Mouse (Mus musculus) limb, embryonic 10.5 days (tissue): ENCODE measurements at regions not wholly inside any gene's neighbourhood (a gene's known extent, or its start where the extent isn't known, plus 50 kb on each side); places are given as distances from the start of the nearest gene placed in this dataset.

Experiments
- DNase-seq: peaks from one replicate; pipeline ENCODE4 v3.0.0-alpha.2; 2017; ENCODE audit warnings: low spot score
- H3K27ac ChIP-seq: fragments of 300-500 bp; sonication (generic); 2 replicates; pipeline ENCODE4 v1.5.1; 2016; ENCODE audit warnings: mild to moderate bottlenecking
- H3K27me3 ChIP-seq: fragments of 300-500 bp; sonication (generic); 2 replicates; pipeline ENCODE4 v1.6.1; 2016; ENCODE audit warnings: low read depth, mild to moderate bottlenecking; ENCODE audit not compliant: poor library complexity, severe bottlenecking
- H3K36me3 ChIP-seq: fragments of 300-500 bp; sonication (generic); 2 replicates; pipeline ENCODE4 v1.6.1; 2016; ENCODE audit warnings: mild to moderate bottlenecking, moderate library complexity
- H3K4me1 ChIP-seq: fragments of 300-500 bp; sonication (generic); 2 replicates; pipeline ENCODE4 v1.6.1; 2016
- H3K4me3 ChIP-seq: fragments of 300-500 bp; sonication (generic); 2 replicates; pipeline ENCODE4 v1.5.1; 2016; ENCODE audit warnings: mild to moderate bottlenecking, moderate library complexity
- H3K9me3 ChIP-seq: fragments of 300-500 bp; sonication (generic); replicated peaks from 2 replicates; pipeline ENCODE4 v1.6.1; 2016; ENCODE audit warnings: mild to moderate bottlenecking
- WGBS: fragments of 180-500 bp; shearing (Covaris S2); methylation state at CpG from one replicate; pipeline ENCODE4 v1.1.7; 2016; 5-methylcytosine and 5-hydroxymethylcytosine counted together

GRCm38 (mm10) chr3:149575678-149576077 lies 585.3 kb upstream of the Adgrl2 start:
- WGBS: 84% methylated on average over 3 of the region's 3 CpGs
- H3K27me3 ChIP-seq: no peaks in the 10 kb centered on the region
- H3K4me3 ChIP-seq: no peak overlapping the region
- H3K9me3 ChIP-seq: no peaks in the 10 kb centered on the region
- H3K27ac ChIP-seq: no peak overlapping the region
- H3K36me3 ChIP-seq: no peaks in the 10 kb centered on the region
- peaks cover 5% of the 10 kb centered on the region for H3K4me1 ChIP-seq
- no peak for DNase-seq

GRCm38 (mm10) chr3:149566853-149567252 lies 576.5 kb upstream of the Adgrl2 start:
- Histone ChIP-seq H3K4me1 (no peaks in the 10 kb centered on the region), H3K4me3 (no peak overlapping the region), H3K27ac (no peak overlapping the region), H3K9me3 (no peaks in the 10 kb centered on the region), H3K27me3 (no peaks in the 10 kb centered on the region), H3K36me3 (no peaks in the 10 kb centered on the region)
- 89% methylated on average over 6 of the region's 6 CpGs for WGBS
- no peak for DNase-seq

- WGBS: 88% methylated on average over 9 of the region's 9 CpGs
- DNase-seq: no peak
- H3K9me3 ChIP-seq: no peaks in the 10 kb centered on the region
- no peaks in the 10 kb centered on the region for H3K36me3 ChIP-seq
- H3K4me1 ChIP-seq: no peaks in the 10 kb centered on the region
- no peaks in the 10 kb centered on the region for H3K27me3 ChIP-seq
- H3K27ac ChIP-seq: no peak overlapping the region
- H3K4me3 ChIP-seq: no peak overlapping the region
These were observed 560.0 kb upstream of the Adgrl2 start for GRCm38 (mm10) chr3:149550231-149550951.

GRCm38 (mm10) chr3:149547045-149547444 lies 556.7 kb upstream of the Adgrl2 start:
- H3K36me3 ChIP-seq: no peaks in the 10 kb centered on the region
- 82% methylated on average over 6 of the region's 6 CpGs for WGBS
- no peaks in the 10 kb centered on the region for H3K27me3 ChIP-seq
- H3K4me3 ChIP-seq: no peak overlapping the region
- DNase-seq: no peak
- no peaks in the 10 kb centered on the region for H3K4me1 ChIP-seq
- H3K27ac ChIP-seq: no peak overlapping the region
- H3K9me3 ChIP-seq: no peaks in the 10 kb centered on the region

- Histone ChIP-seq H3K27ac (no peak overlapping the region), H3K4me1 (no peaks in the 10 kb centered on the region), H3K27me3 (no peaks in the 10 kb centered on the region), H3K36me3 (no peaks in the 10 kb centered on the region), H3K4me3 (no peak overlapping the region), H3K9me3 (no peaks in the 10 kb centered on the region)
- 79% methylated on average over 10 of the region's 10 CpGs for WGBS
- DNase-seq: no peak
These were observed 555.9 kb upstream of the Adgrl2 start for GRCm38 (mm10) chr3:149546256-149546655.

- H3K27me3 ChIP-seq: no peaks in the 10 kb centered on the region
- H3K9me3 ChIP-seq: no peaks in the 10 kb centered on the region
- no peaks in the 10 kb centered on the region for H3K36me3 ChIP-seq
- peaks cover 17% of the 10 kb centered on the region for H3K4me1 ChIP-seq
- no peak overlapping the region for H3K4me3 ChIP-seq
- H3K27ac ChIP-seq: no peak overlapping the region
- DNase-seq: no peak
- 23% methylated on average over 4 of the region's 4 CpGs for WGBS
These were observed 543.8 kb upstream of the Adgrl2 start for GRCm38 (mm10) chr3:149534183-149534582.

- Histone ChIP-seq H3K4me1 (peaks cover 17% of the 10 kb centered on the region), H3K27me3 (no peaks in the 10 kb centered on the region), H3K9me3 (no peaks in the 10 kb centered on the region), H3K4me3 (no peak overlapping the region), H3K27ac (no peak overlapping the region), H3K36me3 (no peaks in the 10 kb centered on the region)
- no peak for DNase-seq
- WGBS: 89% methylated on average over 13 of the region's 13 CpGs
These were observed 539.8 kb upstream of the Adgrl2 start for GRCm38 (mm10) chr3:149530026-149530607.

GRCm38 (mm10) chr3:149526509-149526908 lies 536.2 kb upstream of the Adgrl2 start:
- Histone ChIP-seq H3K4me1 (peaks cover 23% of the 10 kb centered on the region), H3K27ac (no peak overlapping the region), H3K27me3 (no peaks in the 10 kb centered on the region), H3K36me3 (no peaks in the 10 kb centered on the region), H3K9me3 (no peaks in the 10 kb centered on the region), H3K4me3 (no peak overlapping the region)
- WGBS: 93% methylated on average over 3 of the region's 3 CpGs
- no peak for DNase-seq

- Histone ChIP-seq H3K27ac (no peak overlapping the region), H3K36me3 (no peaks in the 10 kb centered on the region), H3K27me3 (peaks cover 13% of the 10 kb centered on the region), H3K4me1 (peaks cover 37% of the 10 kb centered on the region), H3K4me3 (peak overlapping the region; percentile 53), H3K9me3 (no peaks in the 10 kb centered on the region)
- DNase-seq: no peak
- WGBS: 32% methylated on average over 15 of the region's 15 CpGs
These were observed 529.2 kb upstream of the Adgrl2 start for GRCm38 (mm10) chr3:149519575-149519929.

GRCm38 (mm10) chr3:149518928-149519574 lies 528.7 kb upstream of the Adgrl2 start:
- H3K9me3 ChIP-seq: no peaks in the 10 kb centered on the region
- H3K27ac ChIP-seq: 0 out of 2 replicates have a peak overlapping the region, but pooled peaks have one; percentile 22
- no peaks in the 10 kb centered on the region for H3K36me3 ChIP-seq
- no peak for DNase-seq
- WGBS: 6% methylated on average over 27 of the region's 27 CpGs
- H3K4me1 ChIP-seq: peaks cover 32% of the 10 kb centered on the region
- H3K27me3 ChIP-seq: peaks cover 13% of the 10 kb centered on the region
- H3K4me3 ChIP-seq: peak overlapping the region; percentile 53

GRCm38 (mm10) chr3:149517537-149517936 lies 527.2 kb upstream of the Adgrl2 start:
- WGBS: 89% methylated on average over 11 of the region's 11 CpGs
- H3K27me3 ChIP-seq: peaks cover 13% of the 10 kb centered on the region
- no peak overlapping the region for H3K27ac ChIP-seq
- DNase-seq: no peak
- H3K36me3 ChIP-seq: no peaks in the 10 kb centered on the region
- peaks cover 18% of the 10 kb centered on the region for H3K4me1 ChIP-seq
- H3K9me3 ChIP-seq: no peaks in the 10 kb centered on the region
- no peak overlapping the region for H3K4me3 ChIP-seq

- Histone ChIP-seq H3K36me3 (no peaks in the 10 kb centered on the region), H3K27me3 (no peaks in the 10 kb centered on the region), H3K4me3 (no peak overlapping the region), H3K27ac (no peak overlapping the region), H3K9me3 (no peaks in the 10 kb centered on the region), H3K4me1 (no peaks in the 10 kb centered on the region)
- WGBS: 90% methylated on average over 6 of the region's 6 CpGs
- no peak for DNase-seq
These were observed 518.8 kb upstream of the Adgrl2 start for GRCm38 (mm10) chr3:149509178-149509577.

GRCm38 (mm10) chr3:149508671-149509070 lies 518.3 kb upstream of the Adgrl2 start:
- no peaks in the 10 kb centered on the region for H3K36me3 ChIP-seq
- no peak for DNase-seq
- no peaks in the 10 kb centered on the region for H3K27me3 ChIP-seq
- no peak overlapping the region for H3K4me3 ChIP-seq
- H3K4me1 ChIP-seq: no peaks in the 10 kb centered on the region
- no peaks in the 10 kb centered on the region for H3K9me3 ChIP-seq
- 84% methylated on average over 10 of the region's 10 CpGs for WGBS
- no peak overlapping the region for H3K27ac ChIP-seq
